Mouse (Mus musculus) CD4-positive, CD25-positive, alpha-beta regulatory T cell, adult 2 months (primary cell): ENCODE data around the gene Usp36.

Source experiments
- DNase-seq: peaks from one replicate; pipeline ENCODE4 v3.0.0-alpha.2; 2012; ENCODE audit warnings: low read depth, low spot score

Gene Usp36

GRCm38 (mm10) chr11:118223416-118224067, 66.5 kb downstream of the Usp36 start:
- DNase-seq = no peak

- peak; percentile 64 for DNase-seq
These were observed 67.1 kb downstream of the Usp36 start for GRCm38 (mm10) chr11:118222917-118223316.

DNA sequence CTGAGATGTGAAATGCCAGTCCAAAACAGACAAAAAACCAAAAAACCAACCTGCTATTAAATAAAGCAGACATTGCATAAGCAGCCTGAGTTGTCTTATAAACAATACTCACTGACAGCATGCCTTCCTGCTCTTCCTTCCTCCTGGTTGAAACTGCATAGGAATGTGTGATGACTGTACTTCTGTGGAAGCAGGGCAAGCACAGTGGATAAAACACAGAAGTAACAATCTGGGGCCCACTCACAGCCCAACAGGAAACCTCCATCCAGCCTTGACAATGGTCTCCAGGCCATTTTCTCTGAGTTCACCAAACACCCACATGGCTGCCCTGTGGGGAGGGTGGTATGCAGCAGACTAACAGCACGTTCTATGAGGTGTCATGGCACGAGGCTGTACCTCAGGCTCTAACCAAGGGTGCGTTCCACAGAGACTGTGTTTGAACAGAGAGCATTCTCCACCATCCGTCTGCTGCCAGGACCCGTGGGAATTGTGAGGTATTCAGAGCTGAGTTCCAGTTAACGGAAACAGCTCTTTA, 67.6 kb downstream of the Usp36 start:
- peak; percentile 54 for DNase-seq

DNA sequence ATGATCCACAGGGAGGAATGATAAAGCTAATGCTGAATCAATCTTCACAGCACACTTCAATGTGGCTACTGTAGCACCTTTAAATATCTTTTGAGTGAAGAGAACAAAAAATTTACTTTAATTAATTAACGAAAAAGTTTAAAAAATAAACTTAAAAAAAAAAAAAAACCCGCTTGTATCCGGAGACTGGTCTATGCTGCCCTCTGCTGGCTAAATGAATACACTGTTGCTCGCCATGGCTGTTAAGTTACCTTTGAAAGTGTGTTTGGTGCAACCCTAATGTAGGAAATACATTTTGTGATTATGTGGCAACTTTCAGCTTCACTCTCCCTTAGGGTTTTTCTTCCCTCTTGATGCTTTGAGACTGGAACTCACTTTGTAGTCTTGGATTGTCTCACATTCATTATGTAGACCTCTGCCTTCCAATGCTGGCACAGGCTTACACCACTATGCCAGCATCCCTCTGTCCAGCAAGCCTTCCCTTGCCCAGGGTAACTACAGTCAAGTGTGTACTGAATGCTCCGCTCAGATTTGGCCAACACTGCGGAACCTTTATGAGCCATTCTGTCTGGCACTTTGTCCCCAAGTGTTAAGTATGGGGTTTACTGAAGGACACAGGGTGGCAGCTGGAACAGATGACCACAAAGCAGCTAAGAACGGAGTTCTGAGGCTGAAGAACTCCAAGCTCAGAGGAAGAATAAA, 69.3 kb downstream of the Usp36 start:
- peak; percentile 91 for DNase-seq

DNA sequence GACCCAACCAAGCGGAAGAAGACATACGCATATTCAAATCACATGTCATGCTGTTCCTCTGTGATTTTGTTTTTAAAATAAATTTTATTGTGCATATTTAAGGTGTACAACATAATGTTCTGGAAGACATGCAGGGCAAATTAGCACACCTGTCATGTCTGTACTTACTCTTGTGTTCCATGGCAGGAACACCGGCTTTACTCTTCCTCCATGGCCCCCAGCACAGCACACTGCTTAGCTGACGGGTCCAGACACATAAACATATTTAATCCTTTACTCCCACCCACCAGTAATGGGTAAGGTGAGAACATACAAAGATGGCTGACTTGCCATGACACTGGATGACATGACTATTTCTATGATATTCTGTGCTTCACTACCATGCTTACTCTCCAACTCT, 71.0 kb downstream of the Usp36 start:
- no peak for DNase-seq

DNA sequence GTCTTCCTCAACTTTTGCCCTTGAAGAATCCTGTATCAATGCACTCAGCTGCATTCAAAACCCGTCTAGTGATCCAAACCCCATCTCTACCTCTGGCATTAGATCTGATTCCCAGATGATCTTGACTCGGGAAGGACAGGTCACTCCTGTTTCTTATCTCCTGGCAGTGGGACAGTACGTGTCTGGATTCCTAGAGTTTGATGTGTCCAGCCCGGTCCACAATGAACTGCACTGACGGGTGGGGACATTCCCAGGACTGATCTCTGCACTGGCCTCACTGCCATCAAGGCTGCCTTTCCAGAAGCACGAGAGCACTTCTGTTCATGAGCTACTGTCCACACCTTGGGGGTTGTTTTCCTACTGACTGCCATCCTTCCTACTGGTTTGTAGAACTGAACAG, 73.6 kb downstream of the Usp36 start:
- DNase-seq = no peak

- no peak for DNase-seq
These were observed 74.1 kb downstream of the Usp36 start for GRCm38 (mm10) chr11:118215928-118216458.

- no peak for DNase-seq
These were observed 77.4 kb downstream of the Usp36 start for GRCm38 (mm10) chr11:118212636-118213112.

DNA sequence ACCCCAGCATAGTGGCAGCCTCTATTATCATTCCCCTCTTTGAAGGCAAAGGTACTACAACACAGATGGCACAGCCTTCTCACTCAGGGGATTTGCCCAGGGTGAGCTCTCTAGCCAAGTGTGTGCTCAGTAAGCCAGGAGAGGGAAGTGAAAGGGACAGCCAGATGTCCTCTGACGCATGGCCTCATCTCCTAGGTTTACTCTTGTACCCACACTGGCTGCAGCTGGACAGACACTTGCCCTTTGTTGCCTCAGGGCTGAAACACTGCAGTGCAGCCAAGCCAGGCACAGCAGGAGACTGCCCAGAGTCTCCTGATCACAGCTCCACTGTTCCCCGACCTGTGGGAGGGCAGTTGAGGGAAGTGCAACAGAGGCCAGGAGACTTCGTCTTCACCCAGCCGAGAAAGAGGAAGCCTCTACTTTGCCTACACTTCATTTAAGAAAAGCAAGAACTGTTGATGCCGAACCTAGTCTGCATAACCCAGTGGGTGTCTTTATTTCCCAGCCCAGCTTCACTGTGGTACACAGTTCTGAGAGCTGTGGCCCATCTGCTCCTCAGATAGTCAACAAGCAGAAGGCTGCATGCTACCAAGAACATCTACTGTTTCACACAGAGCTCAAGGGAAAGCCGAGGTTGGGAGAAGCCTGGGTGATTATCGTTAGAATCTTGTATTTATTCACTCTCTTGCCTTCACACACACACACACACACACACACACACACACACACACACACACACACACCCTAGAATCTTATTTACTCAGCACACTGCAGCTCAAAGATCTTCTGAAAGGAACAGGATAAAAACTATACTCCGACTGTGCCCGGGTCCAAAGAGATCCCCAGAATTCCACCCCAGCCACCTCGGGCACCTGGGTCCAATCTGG, 78.1 kb downstream of the Usp36 start:
- DNase-seq = no peak

GRCm38 (mm10) chr11:118210962-118211361, 79.1 kb downstream of the Usp36 start:
- no peak for DNase-seq

DNA sequence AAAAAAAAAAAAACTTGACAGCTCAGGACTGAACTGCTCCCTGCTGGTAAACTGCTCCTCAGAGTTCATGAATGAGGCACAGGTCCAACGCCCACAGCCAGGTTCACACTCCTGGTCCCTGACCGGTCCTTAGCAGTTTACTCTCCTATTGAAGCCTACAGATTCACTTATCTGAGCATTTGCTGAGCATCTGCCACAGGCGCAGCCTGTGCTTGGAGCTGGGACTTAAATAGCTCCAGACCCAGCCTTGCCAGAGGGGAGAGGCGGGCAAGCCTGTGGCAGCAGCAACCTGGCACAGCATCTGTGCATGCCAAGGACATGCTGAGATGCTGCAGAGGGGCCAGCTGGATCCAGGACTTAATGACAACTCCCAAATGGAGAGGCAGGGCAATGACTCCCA, 79.9 kb downstream of the Usp36 start:
- DNase-seq = no peak
